Mouse (Mus musculus) colon, adult 2 months (tissue): Measurements from ENCODE around the gene Tmco3. TPM values are rescaled to one million over a fixed set of nuclear protein-coding genes. Genes with fewer than 3 reads are reported as not detected.

Experiments
- polyA plus RNA-seq: library from polyadenylated mRNA; depleted of rRNA; stranded (reverse); fragments of >200 nt; gene quantifications from 2 replicates; pipeline ENCODE4 v1.2.3, GENCODE M21; 2012; rRNA removed

The Tmco3 gene
- 120 TPM in 2 replicates for polyA plus RNA-seq

GRCm38 (mm10) chr8:13287692-13288623, at the start of gene Tmco3, which contains the start of gene Dcun1d2:
Tmco3 (plus strand) TSS chr8:13288190.
Dcun1d2 (minus strand) TSS chr8:13288131.

GRCm38 (mm10) chr8:13254019-13254418, 34.0 kb upstream of the Tmco3 start, which contains the start of gene Adprhl1:
Adprhl1 (minus strand) TSS chr8:13254162.

GRCm38 (mm10) chr8:13338255-13338860, 50.4 kb downstream of the Tmco3 start, which contains the start of gene Tfdp1:
Tfdp1 (plus strand) TSS chr8:13338751.

Other genes starting within 250 kb of the Tmco3 start
- gene Proz, start 227.3 kb upstream of the Tmco3 start, polyA plus RNA-seq: 0.19 and 0.78 TPM in 2 replicates
- 14.9 and 16.1 TPM in 2 replicates for gene Pcid2, start 182.7 kb upstream of the Tmco3 start, polyA plus RNA-seq
- 35.2 and 38.4 TPM in 2 replicates for gene Cul4a, start 182.6 kb upstream of the Tmco3 start, polyA plus RNA-seq
- gene Lamp1, start 129.0 kb upstream of the Tmco3 start, polyA plus RNA-seq: 593 and 658 TPM in 2 replicates
- 86.4 and 100 TPM in 2 replicates for gene Grtp1, start 87.6 kb upstream of the Tmco3 start, polyA plus RNA-seq
- 0.13 TPM in 1 of 2 replicates, not detected in the other for gene Adprhl1, start 34.0 kb upstream of the Tmco3 start, polyA plus RNA-seq
- 20.0 and 22.7 TPM in 2 replicates for gene Dcun1d2, start 59 bp upstream of the Tmco3 start, polyA plus RNA-seq
- gene Tfdp1, start 50.6 kb downstream of the Tmco3 start, polyA plus RNA-seq: 29.9 and 30.5 TPM in 2 replicates
- gene Atp4b, start 108.6 kb downstream of the Tmco3 start, polyA plus RNA-seq: not detected in 2 replicates
- gene Grk1, start 116.9 kb downstream of the Tmco3 start, polyA plus RNA-seq: not detected in 2 replicates
- 9.0 and 14.6 TPM in 2 replicates for gene Tmem255b, start 147.0 kb downstream of the Tmco3 start, polyA plus RNA-seq
- gene Gas6, start 206.3 kb downstream of the Tmco3 start, polyA plus RNA-seq: 343 and 357 TPM in 2 replicates